Mouse (Mus musculus) thymus, adult 2 months (tissue): ENCODE measurements around the gene Hsp90ab1.

Experiments used
- CTCF ChIP-seq: fragments of 200-500 bp; IDR thresholded peaks from 2 replicates; pipeline ENCODE4 v1.5.1; 2012; ENCODE audit warnings: mild to moderate bottlenecking, control low read depth, low read length, moderate library complexity, borderline replicate concordance; ENCODE audit not compliant: control insufficient read depth, poor library complexity, insufficient read depth; ENCODE audit errors: extremely low read depth
- POLR2A ChIP-seq: fragments of 200-500 bp; IDR thresholded peaks from 2 replicates; pipeline ENCODE4 v1.6.1; 2012; ENCODE audit warnings: mild to moderate bottlenecking, low read length, control low read depth, moderate library complexity; ENCODE audit not compliant: control insufficient read depth, poor library complexity, insufficient read depth; ENCODE audit errors: extremely low read depth

DNA sequence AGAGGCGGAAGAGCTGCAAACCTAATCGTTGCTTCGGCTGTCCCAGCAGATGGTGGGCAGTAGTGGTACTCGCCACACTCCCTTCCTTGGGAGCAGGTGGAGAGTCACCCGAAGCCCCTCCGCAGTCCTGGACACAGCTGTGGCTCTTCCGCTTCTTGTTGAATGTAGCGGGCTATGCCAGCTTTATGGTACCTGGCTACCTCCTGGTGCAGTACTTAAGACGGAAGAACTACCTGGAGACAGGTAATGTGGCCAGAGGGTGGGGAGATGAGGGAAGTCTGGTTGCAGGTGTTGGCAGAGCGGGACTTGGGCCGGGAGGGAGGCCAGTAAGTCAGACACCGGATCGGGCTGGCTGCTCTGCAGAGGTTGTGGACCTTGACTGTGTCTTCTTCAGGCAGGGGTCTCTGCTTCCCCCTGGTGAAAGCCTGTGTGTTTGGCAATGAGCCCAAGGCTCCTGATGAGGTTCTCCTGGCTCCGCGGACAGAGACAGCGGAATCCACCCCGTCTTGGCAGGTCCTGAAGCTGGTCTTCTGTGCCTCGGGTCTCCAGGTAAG lies 8.5 kb downstream of the Hsp90ab1 start:
- no peak for TF ChIP-seq CTCF
- no peak for TF ChIP-seq POLR2A
